Mouse (Mus musculus) erythroid progenitor cell, adult 5-6 weeks (primary cell): ENCODE measurements at regions not wholly inside any gene's neighbourhood (a gene's known extent, or its start where the extent isn't known, plus 50 kb on each side); places are given as distances from the start of the nearest gene placed in this dataset.

ENCODE experiments used
- ATAC-seq: replicated peaks from 2 replicates; pipeline ENCODE4 v1.8.0; 2016; ENCODE audit warnings: moderate number of reproducible peaks, mild to moderate bottlenecking, moderate TSS enrichment, inconsistent platforms; ENCODE audit not compliant: poor library complexity, low FRiP score, severe bottlenecking

DNA sequence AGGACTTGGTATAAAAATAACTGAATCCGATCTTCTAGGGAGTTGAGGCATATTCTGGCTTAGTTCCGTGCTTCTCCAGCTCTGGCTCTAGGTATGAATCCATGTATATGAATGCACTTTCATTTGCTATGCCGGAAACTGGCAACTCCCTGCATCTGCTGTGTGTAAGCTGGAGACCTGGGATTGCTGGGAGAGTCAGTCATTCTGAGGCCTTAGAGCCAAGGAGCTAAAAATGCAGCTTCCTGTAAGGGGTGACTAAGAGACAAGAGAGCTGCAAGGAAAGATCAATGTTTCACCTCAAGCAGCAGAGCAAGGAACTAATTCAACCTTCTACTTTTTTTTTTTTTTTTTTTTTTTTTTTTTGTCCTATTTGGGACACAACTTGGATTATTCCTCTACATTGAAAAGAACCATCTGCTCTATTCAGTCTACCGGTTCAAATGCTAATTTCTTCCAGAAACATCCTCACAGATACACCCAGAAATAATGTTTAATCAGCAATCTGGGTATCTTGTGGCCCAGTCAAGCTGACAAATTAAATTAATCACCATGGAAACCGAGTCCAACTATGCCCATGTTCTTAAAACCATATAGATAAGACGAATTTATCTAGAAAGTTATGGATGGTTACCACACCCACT, 292.2 kb upstream of the Map3k7 start:
- ATAC-seq: no peak

GRCm38 (mm10) chr4:31672171-31672841, 291.6 kb upstream of the Map3k7 start:
- ATAC-seq: no peak

GRCm38 (mm10) chr4:31672842-31673171, 291.1 kb upstream of the Map3k7 start:
- ATAC-seq: no peak

DNA sequence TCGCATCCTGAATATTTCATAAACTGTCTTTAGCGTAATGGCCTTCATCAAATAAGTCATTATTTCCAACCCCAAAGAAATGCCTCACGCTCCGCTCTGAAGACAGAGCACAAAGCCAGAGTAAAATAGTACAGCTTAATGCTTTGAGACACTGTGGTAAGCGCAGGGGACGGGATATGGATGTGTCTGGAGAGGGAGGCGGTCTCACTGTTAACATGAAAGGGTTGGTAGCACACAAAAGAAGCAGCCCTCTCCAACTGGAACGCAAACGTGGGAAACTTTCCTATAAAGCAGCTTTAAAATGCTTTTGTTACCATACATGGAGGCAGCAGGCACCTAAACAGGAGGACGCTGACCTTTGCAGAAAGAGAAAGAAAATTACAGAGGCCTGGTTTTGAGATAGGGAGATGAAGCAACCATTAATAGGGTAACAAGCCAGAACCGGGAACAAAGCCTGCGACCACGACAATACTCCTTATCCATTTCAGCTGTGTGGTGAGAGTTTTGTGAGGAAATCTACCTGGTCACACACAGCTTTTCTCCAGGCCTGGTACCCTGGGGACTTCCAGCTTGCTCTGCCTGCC, 284.8 kb upstream of the Map3k7 start:
- no peak for ATAC-seq

DNA sequence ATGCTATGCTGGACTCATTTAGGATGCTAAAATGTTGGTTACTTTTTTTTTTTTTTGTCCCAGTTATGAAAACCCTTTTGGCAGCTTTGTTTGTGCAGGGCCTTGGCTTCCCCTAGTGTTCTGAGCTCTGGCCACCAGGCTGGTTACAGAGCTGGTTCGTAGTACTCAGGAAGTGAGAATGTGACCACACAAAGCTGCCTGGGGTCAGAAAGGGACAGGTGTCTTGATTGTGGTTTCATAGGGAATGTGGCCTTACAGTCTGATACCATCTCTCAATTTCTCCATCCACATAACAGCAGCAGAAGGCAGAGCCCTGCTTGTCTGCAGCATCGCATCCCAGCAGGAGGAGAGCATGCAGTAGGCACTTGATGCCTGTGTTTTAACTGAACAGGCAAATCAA, 282.9 kb upstream of the Map3k7 start:
- no peak for ATAC-seq

GRCm38 (mm10) chr4:31689083-31689482, 274.8 kb upstream of the Map3k7 start:
- ATAC-seq: no peak

DNA sequence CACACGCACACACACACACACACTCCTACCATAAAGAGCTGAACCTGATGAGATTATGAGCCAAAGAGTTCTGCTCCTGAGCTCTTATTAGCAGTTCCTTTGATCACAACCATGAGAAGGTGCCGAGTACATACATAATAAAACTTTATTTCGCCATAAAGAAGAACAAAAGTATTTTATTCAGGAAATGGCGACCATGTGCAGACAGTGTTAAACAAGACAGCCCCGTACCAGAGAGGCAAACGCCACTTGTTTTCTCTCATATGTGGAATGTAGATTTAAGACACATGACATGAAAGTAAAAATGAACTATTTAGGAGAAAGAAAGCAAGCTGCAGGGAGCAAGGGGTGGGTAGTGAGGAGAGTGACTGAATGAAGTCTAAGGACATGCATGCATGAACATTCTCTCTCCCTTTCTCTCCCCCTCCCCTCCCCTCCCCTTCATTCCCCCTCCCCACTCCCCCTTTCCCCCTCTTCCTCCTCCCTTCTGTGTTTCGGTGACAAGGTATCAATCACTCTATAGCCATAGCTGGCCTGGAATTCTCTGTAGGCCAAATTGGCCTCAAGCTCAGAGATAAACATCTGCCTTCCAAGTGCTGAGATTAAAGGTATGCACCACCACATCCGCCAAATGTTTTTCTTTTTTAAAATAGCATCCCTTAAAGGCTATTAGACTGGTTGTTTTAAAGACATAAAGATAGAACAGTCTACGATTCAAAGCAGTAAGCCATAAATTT, 266.0 kb upstream of the Map3k7 start:
- no peak for ATAC-seq

DNA sequence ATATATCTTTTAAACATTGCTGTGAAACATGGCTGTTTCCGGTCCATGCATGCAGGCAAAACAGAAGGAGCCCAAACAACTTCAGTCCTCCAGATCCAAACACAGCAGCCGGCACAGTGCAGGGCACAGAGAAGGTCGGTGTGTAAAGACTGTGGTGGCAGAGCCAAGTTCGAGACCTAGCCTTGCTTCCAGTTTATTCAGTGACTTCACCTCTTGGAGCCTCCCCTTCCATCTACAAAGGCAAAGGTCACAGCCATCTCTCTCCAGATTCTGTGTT, 265.5 kb upstream of the Map3k7 start:
- no peak for ATAC-seq

GRCm38 (mm10) chr4:31699296-31699695, 264.6 kb upstream of the Map3k7 start:
- no peak for ATAC-seq

GRCm38 (mm10) chr4:31714054-31714651, 249.7 kb upstream of the Map3k7 start:
- no peak for ATAC-seq

DNA sequence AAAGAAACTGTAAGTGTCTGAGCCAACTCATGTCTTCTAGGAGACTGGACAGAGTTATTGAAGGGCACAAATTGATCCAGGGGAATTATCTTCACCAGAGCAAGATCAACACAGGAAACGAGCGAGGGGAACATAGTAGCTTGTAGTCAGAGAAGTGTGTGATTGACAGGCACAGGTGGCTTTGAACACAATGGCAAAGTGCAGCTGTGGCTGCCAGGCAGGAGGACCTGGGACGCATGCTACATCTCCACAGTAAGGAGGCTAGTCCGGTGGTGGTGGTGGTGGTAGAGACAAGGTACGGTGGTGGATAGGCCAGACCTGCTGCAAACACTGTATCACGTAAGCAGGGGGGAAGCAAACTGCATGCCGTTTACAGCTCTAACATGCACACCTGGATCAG, 240.4 kb upstream of the Map3k7 start:
- ATAC-seq: no peak

- ATAC-seq: no peak
Observed at GRCm38 (mm10) chr4:31724400-31724799, 239.5 kb upstream of the Map3k7 start.

DNA sequence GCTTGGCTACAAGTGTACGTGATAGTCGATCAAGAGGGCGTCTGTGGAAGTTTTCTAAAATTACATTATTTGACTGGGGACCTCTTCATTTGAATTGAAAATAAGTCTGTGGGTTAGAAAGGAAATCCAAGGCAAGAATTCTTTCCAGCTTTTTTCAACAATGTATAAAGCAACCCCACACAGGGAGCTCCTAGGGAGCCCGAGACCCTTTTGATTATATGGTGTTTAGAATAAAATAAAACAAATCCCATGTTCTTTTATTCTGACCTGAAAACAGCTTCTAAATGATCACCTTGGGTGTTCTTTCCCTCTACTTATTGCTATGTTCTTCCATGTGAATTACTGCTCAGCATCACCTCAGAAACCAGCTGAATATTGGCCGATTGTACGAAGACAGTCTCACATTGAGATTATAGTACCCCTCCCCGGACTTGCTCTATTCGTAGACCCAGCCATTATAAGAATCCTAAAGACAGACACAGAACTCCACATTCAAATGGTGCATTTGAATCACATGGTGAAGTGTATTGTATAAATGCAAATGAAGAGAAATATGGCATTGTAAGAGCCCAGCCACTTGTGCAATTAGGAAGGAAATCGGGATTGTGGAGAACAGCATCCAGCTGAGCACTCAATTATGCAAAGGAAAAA, 236.3 kb upstream of the Map3k7 start:
- ATAC-seq: no peak

DNA sequence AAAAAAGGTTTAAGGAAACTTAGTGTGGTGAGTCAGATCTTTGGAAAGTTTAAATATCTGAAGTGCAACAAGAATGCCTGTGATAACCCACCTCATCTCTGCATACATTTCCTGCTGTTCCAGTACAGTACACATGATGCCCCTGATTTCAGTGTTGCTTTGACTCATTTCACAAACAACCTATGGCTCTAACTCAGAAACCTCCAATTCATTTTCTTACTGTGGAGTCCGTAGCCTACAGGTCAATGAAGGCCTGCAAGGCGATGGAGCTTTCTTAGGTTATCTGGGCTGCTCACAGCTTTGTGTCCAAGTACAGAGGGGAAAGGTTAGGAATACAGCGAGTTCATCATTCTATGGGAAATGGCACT, 235.8 kb upstream of the Map3k7 start:
- ATAC-seq: no peak

- ATAC-seq: no peak
Observed at GRCm38 (mm10) chr4:31743776-31744175, 220.1 kb upstream of the Map3k7 start.

- no peak for ATAC-seq
Observed at GRCm38 (mm10) chr4:31744431-31744830, 219.5 kb upstream of the Map3k7 start.

DNA sequence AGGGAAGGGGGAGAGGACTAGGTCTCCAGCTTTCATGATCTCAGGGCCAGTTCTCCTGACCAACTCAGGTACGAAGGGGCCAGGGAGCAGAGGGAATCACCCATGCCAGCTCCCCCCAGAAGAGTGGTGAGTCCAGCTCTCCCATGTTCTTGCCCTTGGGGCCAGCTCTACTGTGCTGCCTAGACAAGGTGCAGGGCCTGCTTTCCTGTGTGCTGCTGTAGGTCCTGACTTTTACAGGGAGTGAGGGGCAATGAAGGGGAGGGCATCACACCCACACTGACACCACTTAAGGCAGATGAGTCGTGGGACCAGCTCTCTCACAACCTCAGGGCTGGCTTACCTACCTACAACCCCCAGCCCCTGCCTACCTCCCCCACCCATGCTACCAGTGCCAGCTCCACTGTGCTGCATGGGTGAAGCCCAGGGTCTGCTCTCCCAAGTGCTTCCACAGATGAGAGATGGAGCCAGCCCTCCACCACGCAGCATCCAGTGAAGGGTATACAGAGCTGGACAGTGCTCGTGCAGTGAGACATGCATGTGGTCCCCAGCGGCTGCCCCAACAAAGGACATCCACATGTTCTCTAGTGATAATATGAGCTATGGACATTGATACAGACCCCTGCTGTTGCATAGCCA, 210.1 kb upstream of the Map3k7 start:
- ATAC-seq: no peak

- no peak for ATAC-seq
Observed at GRCm38 (mm10) chr4:31757126-31757525, 206.8 kb upstream of the Map3k7 start.

- ATAC-seq: no peak
Observed at GRCm38 (mm10) chr4:31760116-31760515, 203.8 kb upstream of the Map3k7 start.

GRCm38 (mm10) chr4:31762199-31762598, 201.7 kb upstream of the Map3k7 start:
- no peak for ATAC-seq
